Mouse (Mus musculus): ENCODE data around the gene Rnasek. TPM values are rescaled to one million over a fixed set of nuclear protein-coding genes. Genes with fewer than 3 reads are reported as not detected.

Rnasek gene
- polyA plus RNA-seq, 1 experiment: 339 TPM

GRCm38 (mm10) chr11:70265819-70266218 is 26.2 kb upstream of the Rnasek start:
- Histone ChIP-seq H3K4me2 (ENCODE audit: low read depth) (no peak overlapping the region), H3ac (ENCODE audit: control insufficient read depth, insufficient read length) (no peak overlapping the region), H3K4me3 (no peak overlapping the region), H3K36me3 (ENCODE audit: control insufficient read depth, insufficient read depth) (no peaks in the 10 kb centered on the region), H3K27me3 (ENCODE audit: control insufficient read depth, insufficient read depth, insufficient read length) (no peaks in the 10 kb centered on the region), H3K79me2 (ENCODE audit: control insufficient read depth, insufficient read depth) (no peaks in the 10 kb centered on the region)
- TF ChIP-seq REST (IDR thresholded peaks at IDR 0.05; ENCODE audit: insufficient read depth, insufficient read length) (no peak), POLR2A (IDR thresholded peaks at IDR 0.05; ENCODE audit: insufficient read length, low read depth) (no peak), USF1 (IDR thresholded peaks at IDR 0.05; ENCODE audit: low read depth) (no peak), MYOG (IDR thresholded peaks at IDR 0.05; ENCODE audit: control insufficient read depth in 1 of 3, insufficient read depth in 1 of 3, insufficient read length in 2 of 3, low read depth in 2 of 3) (no peak), E2F4 (IDR thresholded peaks at IDR 0.05; ENCODE audit: insufficient read depth) (no peak), CEBPB (IDR thresholded peaks at IDR 0.05; ENCODE audit: insufficient read depth, poor library complexity, severe bottlenecking) (no peak), MAX (IDR thresholded peaks at IDR 0.05; ENCODE audit: low read depth) (no peak), POLR2AphosphoS2 (IDR thresholded peaks at IDR 0.05; ENCODE audit: insufficient read length, low read depth) (no peak), SRF (IDR thresholded peaks at IDR 0.05; ENCODE audit: control insufficient read depth, insufficient read length, low read depth) (no peak), TCF12 (IDR thresholded peaks at IDR 0.05; ENCODE audit: insufficient read depth, poor library complexity, severe bottlenecking) (no peak), TCF3 (IDR thresholded peaks at IDR 0.05; ENCODE audit: insufficient read length, low read depth) (no peak)

- no peaks in the 10 kb centered on the region for H3K36me3 ChIP-seq (ENCODE audit: control insufficient read depth, insufficient read depth)
- H3K4me3 ChIP-seq: no peak overlapping the region
- H3K27me3 ChIP-seq (ENCODE audit: control insufficient read depth, insufficient read depth, insufficient read length): no peaks in the 10 kb centered on the region
- peak overlapping the region; percentile 0 for H3K4me2 ChIP-seq (ENCODE audit: low read depth)
- TF ChIP-seq MYOG (IDR thresholded peaks at IDR 0.05; ENCODE audit: control insufficient read depth in 1 of 3, insufficient read depth in 1 of 3, insufficient read length in 2 of 3, low read depth in 2 of 3) (no peak), CEBPB (IDR thresholded peaks at IDR 0.05; ENCODE audit: insufficient read depth, poor library complexity, severe bottlenecking) (no peak), TCF12 (IDR thresholded peaks at IDR 0.05; ENCODE audit: insufficient read depth, poor library complexity, severe bottlenecking) (no peak), REST (IDR thresholded peaks at IDR 0.05; ENCODE audit: insufficient read depth, insufficient read length) (no peak), MYOD1 (IDR thresholded peaks at IDR 0.05; ENCODE audit: control insufficient read depth in 1 of 3, insufficient read length in 2 of 3, low read depth in 2 of 3) (no peak), POLR2AphosphoS2 (IDR thresholded peaks at IDR 0.05; ENCODE audit: insufficient read length, low read depth) (no peak), POLR2A (IDR thresholded peaks at IDR 0.05; ENCODE audit: insufficient read length, low read depth) (no peak)
- no peak overlapping the region for H3ac ChIP-seq (ENCODE audit: control insufficient read depth, insufficient read length)
- no peaks in the 10 kb centered on the region for H3K79me2 ChIP-seq (ENCODE audit: control insufficient read depth, insufficient read depth)
Observed at GRCm38 (mm10) chr11:70265252-70265651, 25.6 kb upstream of the Rnasek start.

GRCm38 (mm10) chr11:70259035-70259434 is 19.4 kb upstream of the Rnasek start:
- Histone ChIP-seq H3K27me3 (ENCODE audit: control insufficient read depth, insufficient read depth, insufficient read length) (peaks cover 11% of the 10 kb centered on the region), H3K79me2 (ENCODE audit: control insufficient read depth, insufficient read depth) (no peaks in the 10 kb centered on the region), H3K36me3 (ENCODE audit: control insufficient read depth, insufficient read depth) (no peaks in the 10 kb centered on the region), H3ac (ENCODE audit: control insufficient read depth, insufficient read length) (no peak overlapping the region), H3K4me3 (no peak overlapping the region), H3K4me2 (ENCODE audit: low read depth) (peak overlapping the region; percentile 14)
- no peak for TF ChIP-seq CEBPB (IDR thresholded peaks at IDR 0.05; ENCODE audit: insufficient read depth, poor library complexity, severe bottlenecking)

- Histone ChIP-seq H3K79me2 (ENCODE audit: control insufficient read depth, insufficient read depth) (no peaks in the 10 kb centered on the region), H3K27me3 (ENCODE audit: control insufficient read depth, insufficient read depth, insufficient read length) (peaks cover 26% of the 10 kb centered on the region), H3K4me3 (no peak within 1 kb of the TSS), H3K4me2 (ENCODE audit: low read depth) (peak within 1 kb of the TSS; percentile 70), H3K36me3 (ENCODE audit: control insufficient read depth, insufficient read depth) (no peaks in the 10 kb centered on the region), H3ac (ENCODE audit: control insufficient read depth, insufficient read length) (no peak within 1 kb of the TSS)
- TF ChIP-seq TCF3 (IDR thresholded peaks at IDR 0.05; ENCODE audit: insufficient read length, low read depth) (no peak), USF1 (IDR thresholded peaks at IDR 0.05; ENCODE audit: low read depth) (no peak), CEBPB (IDR thresholded peaks at IDR 0.05; ENCODE audit: insufficient read depth, poor library complexity, severe bottlenecking) (no peak), MYOG (IDR thresholded peaks at IDR 0.05; ENCODE audit: control insufficient read depth in 1 of 3, insufficient read depth in 1 of 3, insufficient read length in 2 of 3, low read depth in 2 of 3) (no peak), POLR2A (IDR thresholded peaks at IDR 0.05; ENCODE audit: insufficient read length, low read depth) (no peak), E2F4 (IDR thresholded peaks at IDR 0.05; ENCODE audit: insufficient read depth) (no peak), TCF12 (IDR thresholded peaks at IDR 0.05; ENCODE audit: insufficient read depth, poor library complexity, severe bottlenecking) (no peak)
Observed at GRCm38 (mm10) chr11:70254931-70255531, 15.4 kb upstream of the Rnasek start, which contains the start of gene Alox12. Gene Alox12 (minus strand): TSS chr11:70255353.

GRCm38 (mm10) chr11:70254337-70254736 is 14.7 kb upstream of the Rnasek start:
- H3K27me3 ChIP-seq (ENCODE audit: control insufficient read depth, insufficient read depth, insufficient read length): peaks cover 26% of the 10 kb centered on the region
- no peak for TF ChIP-seq E2F4 (IDR thresholded peaks at IDR 0.05; ENCODE audit: insufficient read depth)
- peak overlapping the region; percentile 70 for H3K4me2 ChIP-seq (ENCODE audit: low read depth)
- H3ac ChIP-seq (ENCODE audit: control insufficient read depth, insufficient read length): no peak overlapping the region
- H3K36me3 ChIP-seq (ENCODE audit: control insufficient read depth, insufficient read depth): no peaks in the 10 kb centered on the region
- no peak overlapping the region for H3K4me3 ChIP-seq
- no peaks in the 10 kb centered on the region for H3K79me2 ChIP-seq (ENCODE audit: control insufficient read depth, insufficient read depth)
